In the genomic region with DNA sequence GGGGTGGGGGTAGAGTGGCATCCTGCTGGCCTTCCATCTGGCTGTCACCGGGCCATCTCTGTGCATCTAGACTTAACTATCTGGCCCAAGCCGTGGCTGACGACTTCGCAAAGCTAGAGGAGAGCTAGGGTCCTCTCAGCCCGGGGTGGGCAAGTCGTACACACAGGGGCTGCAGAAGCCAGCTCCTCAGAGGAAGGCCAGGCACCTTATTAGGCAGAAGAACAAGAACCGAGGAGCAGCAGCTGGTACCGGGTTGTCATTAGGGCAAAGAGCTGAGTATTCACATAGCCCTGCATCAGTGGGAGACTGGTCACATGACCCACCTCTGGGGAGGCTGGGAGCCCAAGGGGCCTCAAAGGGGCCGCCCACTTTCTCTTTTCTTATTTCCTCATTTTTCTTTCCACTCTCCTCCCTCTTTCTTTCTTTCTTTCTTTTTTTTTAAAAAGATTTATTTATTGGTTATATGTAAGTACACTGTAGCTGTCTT, we compare ENCODE assay signal across 10 mouse cellular contexts. TPM values are rescaled to one million over a fixed set of nuclear protein-coding genes. Genes with fewer than 3 reads are reported as not detected.
A peak's percentile ranks its signal among the peaks of the same experiment; 100 is the strongest.
DNase-seq lines count a peak whose midpoint lies in the region; ATAC-seq lines count a peak whose summit lies in the region.
"Had no signal": no experiment of that assay in that cellular context is flagged by ENCODE, and none has a peak within 500 bp of the region (broad histone marks: within the 10 kb centered on the region; RNA-seq: fewer than 3 reads in every experiment).

No protein-coding gene starts in this region.

- H3K27me3 ChIP-seq in lung, embryonic 16.5 days (ENCODE audit: control insufficient read depth, insufficient read depth, low read depth, low read length) = no peaks in the 10 kb centered on the region
- H3K27me3 ChIP-seq in forebrain, embryonic 11.5 days (ENCODE audit: control insufficient read depth, insufficient read depth, low read length) = no peaks in the 10 kb centered on the region
- H3K27me3 ChIP-seq in limb, embryonic 11.5 days (ENCODE audit: control insufficient read depth, insufficient read depth, low read length) = no peaks in the 10 kb centered on the region
- no peaks in the 10 kb centered on the region for H3K27me3 ChIP-seq in stomach, embryonic 14.5 days (ENCODE audit: control insufficient read depth, insufficient read depth, low read length)

- peak overlapping the region; percentile 41 for H3K4me2 ChIP-seq in lung, embryonic 16.5 days (ENCODE audit: low read depth, low read length)
- H3K4me2 ChIP-seq in forebrain, embryonic 11.5 days (ENCODE audit: low read depth, low read length, severe bottlenecking) = peak overlapping the region; percentile 42
- H3K4me2 ChIP-seq in limb, embryonic 11.5 days (ENCODE audit: low read depth, severe bottlenecking) = peak overlapping the region; percentile 44
- H3K4me2 ChIP-seq in stomach, embryonic 14.5 days (replicated peaks; ENCODE audit: low read depth, low read length) = peak overlapping the region; percentile 48

- 0 out of 2 replicates have a peak overlapping the region, but pooled peaks have one; percentile 11 for H3K4me3 ChIP-seq in lung, embryonic 16.5 days (ENCODE audit: low read length)
- H3K4me3 ChIP-seq in forebrain, embryonic 11.5 days (ENCODE audit: low read depth, low read length) = no peak overlapping the region
- peak overlapping the region; percentile 8; the same call in 1 of the 2 replicates for H3K4me3 ChIP-seq in limb, embryonic 11.5 days (ENCODE audit: low read depth, low read length)
- no peak overlapping the region; the same call in 1 of the 2 replicates for H3K4me3 ChIP-seq in stomach, embryonic 14.5 days (ENCODE audit: low read depth, low read length)

- H3K4me1 ChIP-seq in lung, embryonic 16.5 days (replicated peaks; ENCODE audit: control insufficient read depth, insufficient read depth, low read length) = 0 out of 2 replicates have a peak, but pooled peaks cover 3% of the 10 kb centered on the region
- H3K4me1 ChIP-seq in forebrain, embryonic 11.5 days (replicated peaks; ENCODE audit: control insufficient read depth, insufficient read depth, low read length) = peaks cover 11% of the 10 kb centered on the region
- peaks cover 3% of the 10 kb centered on the region; the same call in 1 of the 2 replicates for H3K4me1 ChIP-seq in limb, embryonic 11.5 days (ENCODE audit: control insufficient read depth, insufficient read depth, low read length)
- peaks cover 8% of the 10 kb centered on the region; the same call in 1 of the 2 replicates for H3K4me1 ChIP-seq in stomach, embryonic 14.5 days (ENCODE audit: control insufficient read depth, insufficient read depth, low read length)

- no peak for DNase-seq in lung, postnatal 10 days
- DNase-seq in forebrain, embryonic 11.5 days (ENCODE audit: low spot score) = no peak
- peak; percentile 28 for DNase-seq in limb, embryonic 11.5 days (ENCODE audit: low spot score)
- DNase-seq in urinary bladder, postnatal 36 days (ENCODE audit: low spot score in 2 of 2) = no peak
- DNase-seq in yolk sac, embryonic 10.5 days (ENCODE audit: low spot score) = no peak
- no peak for DNase-seq in heart, adult 9 months (ENCODE audit: low spot score in 2 of 2)
- DNase-seq: kidney, adult 8-10 months; thymus, adult 18-20 months had no signal

- no peaks in the 10 kb centered on the region for H3K36me3 ChIP-seq in lung, embryonic 16.5 days (ENCODE audit: control insufficient read depth, insufficient read depth, low read length)
- no peaks in the 10 kb centered on the region for H3K36me3 ChIP-seq in forebrain, embryonic 11.5 days (ENCODE audit: control insufficient read depth, insufficient read depth, low read length)
- no peaks in the 10 kb centered on the region for H3K36me3 ChIP-seq in limb, embryonic 11.5 days (ENCODE audit: control insufficient read depth, insufficient read depth, low read length)
- H3K36me3 ChIP-seq in stomach, embryonic 14.5 days (ENCODE audit: control insufficient read depth, insufficient read depth, low read length) = no peaks in the 10 kb centered on the region

- peak; percentile 35; the same call in 1 of the 2 replicates for ATAC-seq in lung, embryonic 16.5 days (ENCODE audit: low read depth)
- peak; percentile 62 for ATAC-seq in forebrain, embryonic 11.5 days (replicated peaks; ENCODE audit: low FRiP score)
- no peak for ATAC-seq in limb, embryonic 11.5 days (ENCODE audit: insufficient number of reproducible peaks, low FRiP score, low TSS enrichment, low read depth)
- ATAC-seq in stomach, embryonic 14.5 days (ENCODE audit: insufficient number of reproducible peaks, insufficient read depth, low FRiP score, low read depth) = peak; percentile 34; the same call in 1 of the 2 replicates

- H3K27ac ChIP-seq in lung, embryonic 16.5 days (ENCODE audit: low read length) = no peak overlapping the region
- no peak overlapping the region for H3K27ac ChIP-seq in forebrain, embryonic 11.5 days (ENCODE audit: low read depth, low read length)
- H3K27ac ChIP-seq in limb, embryonic 11.5 days (replicated peaks; ENCODE audit: low read depth, low read length) = no peak overlapping the region
- no peak overlapping the region for H3K27ac ChIP-seq in stomach, embryonic 14.5 days (ENCODE audit: low read length)

- WGBS in lung, embryonic 16.5 days = 8% methylated on average over 9 of the region's 9 CpGs
- 7% methylated on average over 9 of the region's 9 CpGs for whole genome bisulfite sequencing in forebrain, embryonic 11.5 days
- WGBS in limb, embryonic 11.5 days = 12% methylated on average over 9 of the region's 9 CpGs
- WGBS in stomach, embryonic 14.5 days = 9% methylated on average over 9 of the region's 9 CpGs

- no peaks in the 10 kb centered on the region for H3K9me3 ChIP-seq in lung, embryonic 16.5 days (ENCODE audit: control insufficient read depth, low read length)
- H3K9me3 ChIP-seq in forebrain, embryonic 11.5 days (ENCODE audit: control insufficient read depth, low read length) = no peaks in the 10 kb centered on the region
- H3K9me3 ChIP-seq in limb, embryonic 11.5 days (ENCODE audit: control insufficient read depth, low read length) = no peaks in the 10 kb centered on the region
- no peaks in the 10 kb centered on the region for H3K9me3 ChIP-seq in stomach, embryonic 14.5 days (ENCODE audit: control insufficient read depth, low read depth, low read length)

- H3K9ac ChIP-seq in lung, embryonic 16.5 days (ENCODE audit: low read length) = no peak overlapping the region
- peak overlapping the region; percentile 16; the same call in 1 of the 2 replicates for H3K9ac ChIP-seq in forebrain, embryonic 11.5 days (ENCODE audit: low read length)
- peak overlapping the region; percentile 22; the same call in 1 of the 2 replicates for H3K9ac ChIP-seq in limb, embryonic 11.5 days (ENCODE audit: low read length)
- H3K9ac ChIP-seq in stomach, embryonic 14.5 days (replicated peaks; ENCODE audit: low read depth, low read length) = no peak overlapping the region

RNA-seq across cellular contexts. Expression of a gene that starts 30.8 kb away (rescaled TPM):
- 0.38 and 0.50 TPM in 2 replicates for polyA plus RNA-seq in lung, embryonic 16.5 days (2015; fragmentation: Nextera tagmentation; extraction: Ambion mirVana)
- 8.9 and 9.4 TPM in 2 replicates for polyA plus RNA-seq in forebrain, embryonic 11.5 days (2014; fragmentation: Nextera tagmentation; extraction: Ambion mirVana)
- 0.67 and 0.73 TPM in 2 replicates for polyA plus RNA-seq in limb, embryonic 11.5 days (2014; fragmentation: Nextera tagmentation; extraction: Ambion mirVana)
- polyA plus RNA-seq in stomach, embryonic 14.5 days (2014; fragmentation: Nextera tagmentation; extraction: Ambion mirVana) = 3.4 and 3.6 TPM in 2 replicates

RNA-seq across cellular contexts. Expression of a gene that starts 46.0 kb away (rescaled TPM):
- 13.0 and 14.4 TPM in 2 replicates for polyA plus RNA-seq in lung, embryonic 16.5 days (2015; fragmentation: Nextera tagmentation; extraction: Ambion mirVana)
- 27.1 and 27.4 TPM in 2 replicates for polyA plus RNA-seq in forebrain, embryonic 11.5 days (2014; fragmentation: Nextera tagmentation; extraction: Ambion mirVana)
- 19.0 and 20.5 TPM in 2 replicates for polyA plus RNA-seq in limb, embryonic 11.5 days (2014; fragmentation: Nextera tagmentation; extraction: Ambion mirVana)
- 28.7 TPM in 2 replicates for polyA plus RNA-seq in stomach, embryonic 14.5 days (2014; fragmentation: Nextera tagmentation; extraction: Ambion mirVana)

Comparison
In these comparisons a context has a peak if more than half of its experiments do, and no peak if none do; other contexts are left out.
1. H3K4me3 ChIP-seq: peak in lung, embryonic 16.5 days (single experiment) and limb, embryonic 11.5 days (single experiment); none in forebrain, embryonic 11.5 days (single experiment) and stomach, embryonic 14.5 days (single experiment).
2. H3K9ac ChIP-seq: peak in forebrain, embryonic 11.5 days (single experiment) and limb, embryonic 11.5 days (single experiment); none in lung, embryonic 16.5 days (single experiment) and stomach, embryonic 14.5 days (single experiment).
3. Peak in every context shown above with its lines, with median percentiles within 50 percentile points of each other: H3K4me2 ChIP-seq.